Mouse (Mus musculus): Measurements from ENCODE around the gene Msantd2.

Msantd2 gene

GRCm38 (mm10) chr9:37540701-37541575 lies 51.8 kb downstream of the Msantd2 start:
- DNase-seq (ENCODE audit: low read depth in 2 of 2, low spot score in 2 of 2) = no peak

DNA sequence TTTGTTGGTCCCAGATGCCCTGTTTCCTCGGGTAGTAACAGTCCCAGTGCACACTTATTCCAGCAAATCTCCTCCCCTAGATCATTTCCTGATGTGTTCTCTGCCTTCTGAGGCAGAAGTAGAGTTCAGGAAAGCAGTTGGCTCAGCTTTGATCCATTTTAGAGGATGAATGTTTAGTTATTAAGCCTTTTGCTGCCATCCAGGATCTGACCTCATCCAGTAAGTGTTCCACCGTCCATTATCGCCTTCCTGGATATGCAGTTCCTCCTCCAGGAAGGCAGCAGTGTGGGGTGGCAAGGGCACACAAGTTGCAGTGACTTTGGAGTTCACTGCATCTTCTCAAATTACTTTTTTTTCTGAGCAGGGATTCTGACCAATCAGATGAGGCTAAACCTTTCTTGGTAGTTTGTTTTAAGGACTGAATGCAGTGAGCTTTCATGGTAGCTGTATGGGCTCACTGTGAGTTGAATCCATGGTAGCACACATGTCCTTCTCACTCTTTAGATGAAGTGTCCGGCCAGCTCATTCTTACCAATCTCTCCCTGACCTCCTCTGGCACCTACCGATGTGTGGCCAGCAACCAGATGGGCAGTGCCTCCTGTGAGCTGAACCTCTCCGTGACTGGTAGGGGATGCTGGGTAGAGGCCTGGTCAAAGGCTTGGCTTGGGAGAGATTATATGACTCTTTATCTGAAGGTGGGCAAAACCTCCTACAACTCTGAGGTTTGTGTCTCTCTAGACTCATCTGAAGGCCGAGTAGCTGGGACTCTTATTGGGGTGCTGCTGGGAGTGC lies 52.9 kb downstream of the Msantd2 start:
- no peak for DNase-seq (ENCODE audit: low read depth in 2 of 2, low spot score in 2 of 2)

DNA sequence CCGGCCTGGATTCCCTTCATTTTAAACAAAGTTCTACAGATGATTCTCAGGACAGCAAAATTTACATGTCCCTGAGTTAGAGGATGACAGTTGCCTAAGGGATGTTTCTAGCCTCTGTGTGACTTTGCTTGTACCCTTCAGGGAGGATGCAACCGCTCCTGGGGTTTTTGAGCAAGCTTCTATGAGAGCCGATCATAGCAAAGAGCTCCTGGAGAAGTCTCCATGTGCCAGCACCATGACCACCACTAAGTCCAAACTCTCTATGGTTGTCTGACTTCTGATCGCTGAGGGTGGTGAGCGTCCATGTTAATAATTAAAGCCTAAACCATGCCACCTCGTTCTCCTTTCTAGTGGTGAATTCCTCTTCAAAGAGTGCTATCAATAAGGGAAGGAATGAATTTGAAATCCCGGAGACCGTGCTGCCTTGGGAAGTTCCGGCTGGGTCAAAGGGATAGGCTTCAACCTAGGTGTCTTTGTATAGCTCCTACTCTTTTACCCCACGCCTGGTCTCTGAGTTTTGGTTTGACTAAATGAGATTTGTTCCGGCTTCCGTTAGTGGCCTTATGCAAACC lies 54.8 kb downstream of the Msantd2 start:
- DNase-seq (ENCODE audit: low read depth in 2 of 2, low spot score in 2 of 2) = no peak

DNA sequence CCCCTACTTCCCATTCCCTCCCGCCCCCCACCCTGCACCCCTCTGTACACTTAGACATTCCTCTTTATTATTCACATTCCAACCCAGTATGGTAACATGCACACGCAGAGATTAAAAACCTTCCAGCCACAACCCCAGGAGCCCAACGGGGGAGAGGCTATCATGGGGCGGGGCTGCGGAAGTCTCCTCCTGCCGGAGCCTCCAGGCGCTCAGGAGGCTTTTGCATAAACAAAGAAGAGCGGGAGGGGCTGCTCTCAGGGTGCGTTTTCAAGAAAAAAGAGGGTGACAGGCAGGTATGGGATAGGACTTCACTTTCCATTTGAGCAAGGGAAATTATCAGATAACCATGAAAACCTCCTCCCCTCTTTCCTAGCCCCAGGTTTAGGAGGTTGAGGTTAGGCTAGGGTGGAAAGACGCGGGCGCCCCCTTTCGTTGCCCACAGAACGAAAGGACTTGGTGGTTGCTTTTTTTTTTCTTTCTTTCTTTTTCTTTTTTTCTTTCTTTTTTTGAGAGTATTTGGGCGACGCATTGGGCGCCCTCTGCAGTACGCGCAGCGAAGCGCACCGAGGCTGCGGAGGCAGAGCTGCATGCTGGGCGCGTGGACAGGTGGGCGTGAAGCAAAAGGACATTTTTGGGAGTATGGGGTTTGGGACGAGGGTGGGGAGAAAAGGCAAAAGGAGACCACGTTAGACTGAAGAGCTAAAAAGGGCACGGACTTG lies 55.5 kb downstream of the Msantd2 start:
- DNase-seq (ENCODE audit: low read depth in 2 of 2, low spot score in 2 of 2) = peak in 1 of 2 experiments; percentile 60

DNA sequence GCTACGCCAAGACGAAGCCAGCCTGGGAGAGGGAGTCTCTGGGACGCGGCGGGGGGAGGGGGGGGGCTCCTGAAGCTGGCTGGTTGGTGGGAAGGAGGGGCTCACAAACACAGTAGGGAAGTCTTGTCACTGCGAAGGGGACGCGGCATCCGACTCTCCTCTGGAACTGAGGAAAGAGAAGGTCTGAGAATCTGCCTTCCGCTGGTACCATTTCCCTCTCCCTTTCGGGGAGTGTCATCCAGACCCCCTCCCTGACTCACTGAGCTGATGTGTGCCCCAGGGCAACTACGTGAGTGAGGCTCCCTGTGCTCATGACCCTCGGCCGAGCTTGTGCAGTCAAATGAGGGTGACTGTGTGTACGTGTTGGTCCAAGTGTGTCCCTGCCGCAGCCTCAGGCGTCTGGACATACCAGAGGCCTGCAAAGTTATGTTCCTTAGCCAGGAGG lies 56.1 kb downstream of the Msantd2 start:
- no peak for DNase-seq (ENCODE audit: low read depth in 2 of 2, low spot score in 2 of 2)

- DNase-seq (ENCODE audit: low read depth in 2 of 2, low spot score in 2 of 2) = no peak
These were observed 56.8 kb downstream of the Msantd2 start for GRCm38 (mm10) chr9:37545847-37546452.

DNA sequence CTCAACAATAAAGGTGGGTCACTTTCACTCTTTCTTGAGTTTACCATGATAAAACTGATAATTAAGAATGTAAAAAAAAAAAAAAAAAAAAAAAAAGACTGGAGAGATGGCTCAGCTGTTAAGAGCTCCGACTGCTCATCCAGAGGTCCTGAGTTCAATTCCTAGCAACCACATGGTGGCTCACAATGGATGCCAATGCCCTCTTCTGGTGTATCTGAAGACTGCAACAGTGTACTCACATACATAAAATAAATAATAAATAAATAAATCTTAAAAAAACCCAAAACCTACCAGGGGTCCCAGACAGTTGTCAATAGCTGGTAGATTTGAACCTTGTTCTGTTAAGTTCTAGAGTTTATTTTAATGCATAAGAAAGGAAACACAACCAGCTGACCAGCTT lies 57.8 kb downstream of the Msantd2 start:
- no peak for DNase-seq (ENCODE audit: low read depth in 2 of 2, low spot score in 2 of 2)

DNA sequence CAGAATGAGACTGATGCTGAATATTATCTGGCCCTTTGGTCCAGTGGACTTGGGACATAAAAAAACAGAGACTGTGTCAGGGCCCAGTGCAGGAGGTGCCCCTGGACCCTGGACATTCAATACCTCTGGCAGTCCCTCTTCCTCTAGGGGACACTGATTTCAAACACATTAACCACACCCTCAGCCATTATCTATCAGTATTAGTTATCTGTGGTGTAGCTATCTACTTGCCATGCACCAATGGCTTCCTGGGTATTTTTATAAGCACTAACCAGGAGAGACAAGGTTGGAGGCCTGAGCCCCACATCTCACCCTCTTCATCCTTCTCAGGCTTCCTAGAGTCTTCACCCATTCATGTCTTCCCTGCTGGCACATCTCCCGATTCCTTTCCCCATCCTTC lies 61.3 kb downstream of the Msantd2 start:
- no peak for DNase-seq (ENCODE audit: low read depth in 2 of 2, low spot score in 2 of 2)

DNA sequence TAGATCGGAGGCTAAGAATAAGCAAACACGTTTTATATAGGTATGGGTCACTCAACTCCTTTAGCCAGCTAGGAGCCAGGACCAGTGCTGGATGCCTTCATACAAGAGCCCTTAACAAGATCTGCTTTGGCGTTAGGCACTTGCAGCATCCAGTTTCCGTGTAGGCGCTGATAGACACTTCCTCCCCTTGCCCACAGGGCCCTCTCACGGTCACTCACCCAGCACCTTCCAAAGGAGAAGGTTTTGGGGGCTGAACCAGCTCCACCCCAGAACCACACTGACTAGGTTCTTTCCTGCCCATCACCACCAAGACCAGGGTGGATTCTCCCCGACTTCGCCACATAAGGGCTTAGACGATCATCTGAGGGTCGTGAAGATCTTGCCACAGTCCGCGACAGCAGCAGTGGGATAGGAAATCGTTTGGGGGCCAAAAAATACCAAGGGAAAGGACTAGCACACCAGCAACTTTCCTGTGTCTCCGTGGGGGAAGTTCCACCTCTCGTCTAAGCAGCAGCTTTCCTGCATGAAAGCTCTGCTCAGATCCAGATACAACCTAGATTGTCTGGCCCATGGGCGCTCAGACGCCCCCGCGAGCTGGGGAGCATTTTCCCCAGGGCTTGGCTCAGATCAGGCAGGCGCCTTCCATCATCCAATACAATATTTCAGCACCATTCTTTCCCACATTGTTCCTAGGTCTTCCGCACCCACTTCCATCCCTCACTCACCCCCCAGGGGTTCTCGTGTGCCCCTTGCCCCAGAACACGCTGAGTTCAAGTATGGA lies 62.8 kb downstream of the Msantd2 start:
- no peak for DNase-seq (ENCODE audit: low read depth in 2 of 2, low spot score in 2 of 2)

DNA sequence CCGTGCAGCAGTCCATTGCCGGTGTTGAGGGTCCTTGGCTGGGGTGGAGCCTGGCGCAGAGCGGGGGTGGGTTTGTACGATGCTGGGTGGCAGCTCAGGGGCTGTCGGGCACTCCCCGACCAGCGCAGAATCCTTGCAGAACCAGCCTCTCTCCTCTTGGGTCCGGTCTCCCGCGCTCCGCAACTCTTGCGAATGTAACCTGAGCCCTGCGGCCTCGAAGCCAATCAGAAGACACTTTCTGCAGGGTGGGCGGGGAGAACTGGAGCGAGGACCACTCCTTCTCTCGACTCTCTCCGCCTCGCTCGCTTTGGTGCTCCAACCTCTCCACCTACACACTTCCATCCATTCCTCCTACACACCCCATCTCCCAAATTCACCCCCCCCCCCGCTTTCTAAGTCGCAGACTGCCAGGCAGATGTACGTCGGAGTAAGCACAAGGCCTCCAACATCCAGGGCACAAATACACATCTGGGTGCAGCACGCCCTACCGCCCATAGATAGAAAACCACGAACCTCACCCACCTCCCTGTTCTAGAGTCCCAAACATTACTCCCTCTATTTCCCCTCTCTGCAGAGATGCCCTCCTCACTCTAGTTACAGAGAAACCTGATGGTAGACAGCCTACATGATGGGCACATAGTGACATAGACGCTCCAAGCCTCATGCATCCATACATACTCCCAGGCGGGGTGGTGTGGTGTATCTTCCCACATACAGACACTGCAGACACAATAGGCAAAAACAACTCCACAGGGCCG lies 63.6 kb downstream of the Msantd2 start, which contains the start of gene Nrgn:
TSS of gene Nrgn (minus strand) at position 369 of the 758 bp plus-strand sequence.
- no peak for DNase-seq (ENCODE audit: low read depth in 2 of 2, low spot score in 2 of 2)

DNA sequence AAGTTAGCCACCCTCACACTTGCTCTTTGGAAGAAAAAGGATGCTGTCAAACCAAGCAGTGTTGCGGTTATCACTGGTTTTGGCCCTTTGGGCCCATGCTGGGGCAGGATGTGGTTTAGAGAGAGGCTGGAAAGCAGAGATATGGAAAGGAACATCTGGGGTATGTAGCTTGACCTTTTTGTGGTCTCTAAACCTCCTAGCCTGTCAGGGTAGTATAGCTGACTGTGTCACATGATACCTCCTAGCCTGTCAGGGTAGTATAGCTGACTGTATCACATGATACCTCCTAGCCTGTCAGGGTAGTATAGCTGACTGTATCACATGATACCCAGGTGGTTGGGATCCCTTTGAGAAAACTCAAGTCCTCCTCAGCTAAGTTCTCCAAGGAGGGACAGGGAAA lies 65.2 kb downstream of the Msantd2 start:
- DNase-seq (ENCODE audit: low read depth in 2 of 2, low spot score in 2 of 2) = no peak

DNA sequence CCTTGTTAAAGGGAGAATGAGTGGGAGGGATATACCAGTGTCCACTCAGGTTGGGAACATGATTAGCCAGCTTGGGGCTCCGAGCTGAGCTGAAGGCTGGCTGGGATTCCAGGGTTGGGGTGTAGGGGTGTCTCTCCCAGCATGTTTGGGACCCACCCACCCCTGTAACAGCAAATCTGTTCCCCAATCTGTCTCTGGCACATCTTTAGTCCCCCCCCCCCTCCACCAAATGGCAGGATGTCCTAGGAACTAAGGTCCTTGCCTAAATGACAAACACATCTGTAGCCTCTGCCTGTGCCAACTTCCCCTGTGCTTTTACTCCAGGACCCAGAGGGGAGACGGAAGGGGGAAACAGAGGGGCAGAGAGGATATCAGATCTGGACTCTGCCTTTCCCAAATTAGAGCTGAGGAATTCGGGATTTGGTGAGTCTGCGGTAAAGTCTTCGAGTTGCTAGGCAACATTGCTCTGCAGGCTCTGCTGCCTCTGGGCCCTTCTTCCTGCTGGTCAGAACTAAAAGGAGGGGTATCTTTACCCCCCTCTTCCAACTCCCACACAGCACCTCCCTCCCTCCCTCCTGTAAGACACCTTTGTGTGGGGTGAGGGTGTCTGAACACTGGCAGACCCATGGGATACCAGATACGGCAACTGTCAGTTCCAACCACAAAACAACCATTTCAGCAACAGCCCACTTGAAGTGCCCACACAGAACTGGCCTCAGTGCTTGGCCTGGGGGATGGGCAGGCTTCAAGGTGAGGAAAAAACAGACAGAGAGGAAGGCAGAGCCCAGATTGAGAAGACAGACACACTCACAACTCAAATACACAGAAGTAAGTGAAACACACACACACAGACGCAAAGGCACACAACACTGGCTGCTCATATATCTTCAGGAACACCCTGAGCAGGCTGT lies 66.0 kb downstream of the Msantd2 start, which contains the start of gene Siae:
TSS of gene Siae (plus strand) at position 861 of the 911 bp plus-strand sequence.
- DNase-seq (ENCODE audit: low read depth in 2 of 2, low spot score in 2 of 2) = no peak

DNA sequence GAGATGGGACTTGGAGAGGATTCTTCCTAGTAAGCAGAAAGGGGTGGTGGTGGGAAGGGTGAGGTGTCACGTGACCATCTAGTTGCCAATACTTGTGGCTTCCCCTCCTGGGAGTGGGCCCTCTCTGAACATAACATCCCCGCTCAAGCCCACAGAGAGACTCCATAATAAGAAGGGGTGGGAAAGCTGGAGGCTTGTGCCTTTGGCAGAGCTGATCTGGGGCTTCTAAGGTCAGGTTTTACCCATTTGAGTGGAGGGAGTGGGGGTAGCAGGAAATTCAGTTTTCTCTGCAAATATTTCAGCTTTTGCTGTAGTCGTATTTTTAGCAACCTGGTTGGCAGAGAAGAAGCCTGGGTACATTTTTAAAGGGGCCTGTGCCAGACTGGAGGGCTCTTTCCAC lies 67.2 kb downstream of the Msantd2 start:
- no peak for DNase-seq (ENCODE audit: low read depth in 2 of 2, low spot score in 2 of 2)

DNA sequence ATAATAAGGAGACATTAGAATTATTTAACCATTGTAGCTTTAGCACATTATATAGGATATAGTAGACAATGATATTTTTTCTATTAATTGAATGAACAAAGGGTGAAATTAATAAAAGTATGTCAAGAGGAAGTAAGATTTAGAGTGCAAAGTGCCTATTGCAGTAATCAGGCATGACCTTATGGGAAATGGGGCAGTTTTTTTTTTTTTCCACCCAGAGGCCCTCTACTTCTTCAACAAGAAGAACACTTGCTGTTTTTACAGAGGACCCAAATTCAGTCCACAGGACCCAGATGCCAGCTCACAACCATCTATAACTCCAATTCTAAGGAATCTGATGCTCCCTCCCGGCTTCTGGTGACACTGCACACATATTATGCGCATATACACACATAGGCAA lies 71.5 kb downstream of the Msantd2 start:
- no peak for DNase-seq (ENCODE audit: low read depth in 2 of 2, low spot score in 2 of 2)

GRCm38 (mm10) chr9:37563805-37564204 lies 74.7 kb downstream of the Msantd2 start:
- DNase-seq (ENCODE audit: low read depth in 2 of 2, low spot score in 2 of 2) = no peak

GRCm38 (mm10) chr9:37567019-37567418 lies 77.9 kb downstream of the Msantd2 start:
- DNase-seq (ENCODE audit: low read depth in 2 of 2, low spot score in 2 of 2) = no peak

DNA sequence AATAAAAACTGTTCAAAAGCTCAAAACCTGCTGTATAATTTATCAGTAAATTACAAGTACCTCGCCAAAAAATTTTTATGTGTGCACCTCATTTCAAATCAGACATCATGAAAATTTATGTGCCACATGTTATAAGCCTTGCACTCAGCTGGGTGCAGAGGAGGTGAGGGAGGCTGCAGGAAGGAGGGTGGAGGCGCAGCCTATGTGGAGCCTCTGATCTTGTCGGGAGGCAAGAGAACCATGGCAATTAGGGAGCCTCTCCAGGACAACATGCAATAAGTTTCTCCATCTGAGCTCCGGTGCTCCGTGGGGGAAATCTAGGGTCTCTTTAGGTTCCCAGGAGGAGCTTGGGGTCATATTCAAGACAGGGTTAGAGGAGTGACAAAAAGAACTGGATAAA lies 78.3 kb downstream of the Msantd2 start:
- no peak for DNase-seq (ENCODE audit: low read depth in 2 of 2, low spot score in 2 of 2)
